Mouse (Mus musculus) olfactory bulb, adult 2 months (tissue): Measurements from ENCODE around the gene Adgrv1.

ENCODE experiments used
- CTCF ChIP-seq: fragments of 200-500 bp; IDR thresholded peaks from 2 replicates; pipeline ENCODE4 v1.5.1; 2012; ENCODE audit warnings: low read depth, mild to moderate bottlenecking, low read length, moderate library complexity; ENCODE audit not compliant: insufficient read depth
- POLR2A ChIP-seq: fragments of 200-500 bp; IDR thresholded peaks from 2 replicates; pipeline ENCODE4 v1.6.1; 2012; ENCODE audit warnings: mild to moderate bottlenecking, low read depth, low read length, moderate library complexity; ENCODE audit not compliant: insufficient read depth

DNA sequence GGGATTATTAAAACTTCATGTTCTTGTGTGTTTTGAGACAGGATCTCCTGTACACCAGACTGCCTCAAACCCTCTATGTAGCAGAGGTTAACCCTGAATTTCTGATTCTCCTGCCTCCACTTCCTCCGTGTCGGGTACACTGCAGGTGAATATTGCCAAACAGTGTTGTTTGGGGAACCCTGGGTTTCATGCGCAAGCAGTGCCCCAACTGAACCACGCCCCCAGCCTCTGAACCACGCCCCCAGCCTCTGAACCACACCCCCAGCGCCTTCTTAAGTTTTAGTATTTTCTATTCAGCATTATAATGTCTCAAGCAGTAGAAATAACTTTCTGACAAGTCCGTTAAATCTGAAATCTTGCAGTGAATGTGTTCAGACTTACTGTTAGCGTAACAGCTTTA lies 195.9 kb downstream of the Adgrv1 start:
- TF ChIP-seq POLR2A, result no peak
- no peak for TF ChIP-seq CTCF
